Mouse (Mus musculus) right cerebral cortex, postnatal 4 days (tissue): Measurements from ENCODE around the gene Gng7.
"Not testable (repeated sequence)": the region's sequence is repeated elsewhere in the genome, so short reads cannot be mapped to it uniquely, and the experiment has no call there.

Experiments
- DNase-seq: peaks from one replicate; pipeline ENCODE4 v3.0.0-alpha.2; 2022

Gene Gng7

DNA sequence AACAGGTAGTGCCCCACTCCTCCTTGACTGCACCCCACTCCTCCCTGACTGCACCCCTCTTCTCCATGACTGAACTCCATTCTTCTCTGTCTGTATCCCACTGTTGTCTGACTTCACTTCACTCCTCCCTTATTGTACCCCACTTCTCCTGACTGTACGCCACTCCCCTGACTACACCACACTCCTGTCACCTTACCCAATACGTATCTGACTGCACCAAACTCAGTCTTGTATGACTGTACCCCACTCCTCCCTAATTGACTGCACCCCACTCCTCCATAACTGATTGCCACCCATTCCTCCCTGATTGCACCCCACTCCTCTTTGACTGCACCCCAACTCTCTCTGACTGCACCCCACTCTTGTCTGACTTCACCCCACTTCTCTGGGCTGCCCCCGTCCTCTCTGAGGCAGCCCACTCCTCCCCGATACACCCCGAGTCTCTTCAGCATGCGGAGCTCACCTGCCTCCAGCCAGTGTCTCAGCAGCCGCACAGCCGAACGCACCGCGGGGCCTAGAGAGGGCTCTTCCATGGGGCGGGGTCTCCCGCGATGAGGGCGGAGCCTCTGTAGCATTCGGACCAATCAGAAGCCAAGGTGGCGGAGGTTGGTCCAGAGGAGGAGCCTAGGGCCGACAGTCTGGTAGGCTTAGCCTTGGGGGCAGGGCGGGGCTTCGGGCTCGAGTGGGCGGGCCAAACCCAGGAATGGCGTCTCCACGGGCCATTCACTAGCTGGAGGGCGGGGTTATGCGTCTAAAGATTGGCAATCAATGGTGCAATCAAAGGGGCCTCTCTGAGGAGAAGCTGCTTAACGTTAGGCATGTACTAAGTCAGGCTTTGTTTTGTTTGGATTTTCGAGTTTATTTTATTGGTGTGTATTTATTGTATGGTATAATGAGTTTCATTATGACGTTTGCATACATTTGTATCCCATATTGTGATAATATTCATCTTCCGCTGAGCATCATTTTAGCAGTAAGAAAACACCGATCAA, at the start of gene Gng7:
Gene Gng7, minus strand, starts transcription at position 553 of the 992 bp plus-strand sequence.
- DNase-seq: peak; percentile 97

DNA sequence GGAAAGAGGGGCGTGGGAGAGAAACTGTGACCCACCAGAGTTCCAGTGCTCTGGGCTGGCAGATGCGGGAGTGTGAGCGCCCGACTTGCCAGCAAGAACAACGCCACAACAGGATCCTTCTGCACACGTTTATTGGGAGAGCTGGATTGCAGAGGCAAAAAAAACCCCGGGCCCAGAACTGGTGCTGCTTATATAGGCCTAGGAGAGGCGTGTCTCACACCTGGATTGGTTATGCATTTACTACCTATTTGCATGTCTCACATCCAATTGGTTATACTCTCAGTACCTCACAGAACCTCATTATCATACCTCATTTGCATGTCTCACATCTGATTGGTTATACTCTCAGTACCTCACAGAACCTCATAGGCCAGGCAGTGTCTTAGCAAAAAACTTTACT, 49.8 kb upstream of the Gng7 start:
- not testable (repeated sequence) for DNase-seq

GRCm38 (mm10) chr10:81062710-81063109, 48.0 kb upstream of the Gng7 start:
- no peak for DNase-seq

DNA sequence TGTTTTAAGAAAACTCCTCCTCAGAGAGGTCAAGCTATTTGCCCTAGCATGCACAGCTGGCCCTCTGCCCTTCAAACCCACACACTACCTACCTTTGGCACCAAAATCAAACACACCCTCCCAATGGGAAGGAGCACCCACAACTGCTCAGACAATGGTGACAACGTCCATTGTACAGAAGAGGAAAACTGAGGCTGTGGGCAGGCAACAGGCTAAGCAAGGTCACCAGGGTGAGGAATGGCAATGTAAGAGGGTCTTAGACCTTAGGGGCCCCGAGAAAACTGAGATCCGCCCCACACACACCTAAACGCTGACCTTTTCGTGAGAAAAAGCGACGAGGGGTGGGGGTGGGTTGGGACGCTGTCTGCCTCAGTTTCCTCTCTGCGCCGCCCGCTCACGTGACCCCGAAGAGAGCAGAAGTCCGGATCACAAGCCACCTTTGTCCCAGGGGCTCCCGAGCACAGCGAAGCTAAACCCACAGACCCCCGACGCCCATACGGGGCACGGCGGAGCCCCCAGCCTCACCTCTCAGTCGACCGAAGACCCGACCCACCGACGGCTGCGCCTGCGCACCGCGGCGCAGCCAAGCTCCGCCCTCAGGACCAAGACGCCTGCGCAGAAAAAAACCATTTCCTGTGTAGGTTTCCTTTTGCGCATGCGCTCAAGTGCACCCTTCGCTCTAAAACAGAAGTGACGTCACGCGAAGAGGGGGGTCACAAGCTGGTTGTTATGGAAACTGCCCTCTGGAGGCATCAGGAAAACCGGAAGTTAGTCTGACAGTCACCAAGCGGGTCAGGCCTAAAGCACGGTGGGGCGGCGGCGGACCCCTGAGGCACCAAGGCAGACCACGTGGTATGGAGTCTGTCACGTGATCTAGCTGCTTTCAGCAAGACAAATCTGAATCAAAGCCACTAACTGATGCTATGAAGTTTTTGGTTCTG, 45.1 kb upstream of the Gng7 start, which contains the start of gene Sgta:
Gene Sgta, minus strand, starts transcription at position 579 of the 941 bp plus-strand sequence.
- DNase-seq: peak; percentile 98

DNA sequence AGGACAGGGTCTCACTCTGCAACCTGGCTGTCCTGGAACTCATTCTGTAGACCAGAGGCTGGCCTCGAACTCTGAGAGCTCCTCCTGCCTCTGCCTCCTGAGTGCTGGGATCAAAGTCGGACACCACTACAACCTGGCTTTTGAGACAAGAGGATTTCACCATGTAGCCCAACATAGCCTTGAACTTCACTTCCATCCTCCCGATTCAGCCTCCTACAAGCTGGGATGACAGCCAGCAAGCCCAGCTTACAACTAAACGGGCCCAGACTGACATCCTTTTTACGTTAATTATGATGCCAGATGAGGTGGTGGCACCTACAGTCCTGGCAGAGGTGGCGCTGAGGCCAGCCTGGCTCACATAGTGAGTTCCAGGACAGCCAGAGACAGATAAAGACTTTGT, 44.2 kb upstream of the Gng7 start:
- no peak for DNase-seq

GRCm38 (mm10) chr10:81057406-81058130, 42.8 kb upstream of the Gng7 start:
- no peak for DNase-seq

DNA sequence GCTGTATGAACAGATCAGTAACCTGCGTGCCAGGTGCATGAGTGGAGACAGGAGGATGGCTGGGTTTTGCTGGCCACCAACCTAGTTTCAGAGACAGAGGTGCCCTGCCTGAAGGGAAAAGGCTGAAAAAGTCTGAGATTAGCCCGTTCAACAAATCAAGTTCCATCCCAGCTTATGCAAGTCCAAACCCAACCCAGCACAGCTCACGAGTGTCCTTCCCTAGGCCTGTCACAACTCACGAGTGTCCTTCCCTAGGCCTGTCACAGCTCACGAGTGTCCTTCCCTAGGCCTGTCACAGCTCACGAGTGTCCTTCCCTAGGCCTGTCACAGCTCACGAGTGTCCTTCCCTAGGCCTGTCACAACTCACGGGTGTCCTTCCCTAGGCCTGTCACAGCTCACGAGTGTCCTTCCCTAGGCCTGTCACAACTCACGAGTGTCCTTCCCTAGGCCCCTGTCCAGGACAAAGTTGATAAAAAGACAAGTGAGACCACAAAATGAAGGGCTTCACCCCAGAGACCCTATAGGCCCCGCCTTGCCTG, 41.1 kb upstream of the Gng7 start:
- not testable (repeated sequence) for DNase-seq

- no peak for DNase-seq
Observed at GRCm38 (mm10) chr10:81055169-81055568, 40.4 kb upstream of the Gng7 start.

DNA sequence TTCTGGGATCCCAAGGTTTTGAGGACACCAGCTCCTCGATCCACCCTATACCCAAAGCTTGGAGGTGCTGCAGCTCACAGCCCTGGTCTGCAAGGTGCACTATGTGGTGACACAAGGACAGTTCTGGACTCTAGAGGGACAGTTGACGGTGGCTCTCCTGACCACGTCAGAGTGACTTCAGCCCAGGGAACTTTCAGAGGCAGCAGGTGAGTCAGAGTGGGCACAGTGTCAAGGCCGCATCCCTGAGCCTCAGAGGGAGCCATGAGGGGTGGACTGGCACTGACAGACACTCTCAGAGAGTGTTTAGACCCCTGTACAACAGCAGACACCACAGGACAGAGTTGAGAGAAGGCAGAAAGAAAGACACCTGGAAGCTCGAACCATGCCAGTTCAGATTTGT, 37.8 kb upstream of the Gng7 start:
- no peak for DNase-seq

- no peak for DNase-seq
Observed at GRCm38 (mm10) chr10:81051133-81051532, 36.4 kb upstream of the Gng7 start.

DNA sequence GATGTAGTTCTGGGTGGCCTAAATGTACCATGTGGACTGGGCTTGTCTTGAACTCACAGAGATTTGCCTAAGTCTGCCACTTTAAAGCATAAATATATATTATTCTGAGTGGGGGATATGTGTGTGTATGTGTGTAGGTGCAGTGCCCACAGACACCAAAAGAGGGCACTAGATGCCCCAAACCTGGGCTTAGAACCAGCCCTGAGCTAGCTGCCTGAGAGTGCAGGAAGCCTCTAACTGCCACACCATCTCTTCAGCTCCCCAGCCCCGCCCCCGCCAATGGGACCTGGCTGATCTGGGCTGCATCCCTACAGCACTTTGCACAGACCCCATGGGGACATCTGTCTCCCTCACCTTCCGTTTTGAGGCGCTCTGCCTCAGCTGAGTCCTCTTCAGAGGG, 35.9 kb upstream of the Gng7 start:
- DNase-seq: no peak

GRCm38 (mm10) chr10:81045246-81045645, 30.5 kb upstream of the Gng7 start:
- not testable (repeated sequence) for DNase-seq

GRCm38 (mm10) chr10:81041458-81042175, 26.9 kb upstream of the Gng7 start:
- DNase-seq: peak; percentile 78

DNA sequence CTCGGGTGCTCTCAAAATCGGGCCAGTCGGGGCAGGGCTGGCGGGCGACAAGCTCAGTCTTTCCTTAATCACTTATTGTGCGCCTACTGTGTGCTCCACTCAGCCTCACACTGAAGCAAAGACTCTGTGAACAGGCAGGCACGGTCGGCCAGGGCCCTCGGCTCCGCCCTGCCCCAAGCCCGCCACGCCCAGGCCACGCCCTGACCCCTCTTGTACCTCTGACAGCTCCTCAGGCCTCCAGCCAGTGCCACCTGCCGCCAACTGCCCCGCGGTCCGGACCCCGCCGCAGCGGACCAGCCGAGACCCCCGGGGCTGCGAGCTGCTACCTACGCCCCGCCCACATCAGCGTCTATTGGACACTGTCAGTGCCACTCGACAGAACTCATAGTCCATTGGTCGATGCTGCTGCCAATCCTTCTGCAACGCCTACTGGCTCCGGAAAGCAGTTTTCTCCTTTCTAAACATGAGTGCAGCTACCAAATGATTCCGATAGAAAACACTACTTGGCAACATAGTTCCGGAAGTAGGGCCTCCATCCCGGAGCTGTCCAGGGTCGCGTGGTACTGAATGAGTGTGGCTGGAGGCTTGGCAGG, 22.3 kb upstream of the Gng7 start, which contains the start of gene Slc39a3:
Gene Slc39a3, minus strand, starts transcription at position 439 of the 593 bp plus-strand sequence.
- DNase-seq: peak; percentile 100

DNA sequence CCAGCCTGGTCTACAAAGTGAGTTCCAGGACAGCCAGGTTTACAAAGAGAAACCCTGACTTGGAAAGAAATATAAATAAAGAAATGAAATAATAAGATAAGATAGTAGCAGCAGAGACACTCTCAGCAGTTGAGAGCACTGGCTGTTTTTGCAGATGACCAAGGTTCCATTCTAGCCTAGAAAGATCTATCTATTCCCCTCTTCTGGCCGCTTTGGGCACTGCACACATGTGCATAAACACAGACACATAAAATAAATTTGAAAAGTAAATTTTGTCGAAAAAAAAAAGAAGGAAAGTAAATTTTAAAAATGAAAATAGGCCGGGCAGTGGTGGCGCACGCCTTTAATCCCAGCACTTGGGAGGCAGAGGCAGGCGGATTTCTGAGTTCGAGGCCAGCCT, 21.5 kb upstream of the Gng7 start:
- no peak for DNase-seq

DNA sequence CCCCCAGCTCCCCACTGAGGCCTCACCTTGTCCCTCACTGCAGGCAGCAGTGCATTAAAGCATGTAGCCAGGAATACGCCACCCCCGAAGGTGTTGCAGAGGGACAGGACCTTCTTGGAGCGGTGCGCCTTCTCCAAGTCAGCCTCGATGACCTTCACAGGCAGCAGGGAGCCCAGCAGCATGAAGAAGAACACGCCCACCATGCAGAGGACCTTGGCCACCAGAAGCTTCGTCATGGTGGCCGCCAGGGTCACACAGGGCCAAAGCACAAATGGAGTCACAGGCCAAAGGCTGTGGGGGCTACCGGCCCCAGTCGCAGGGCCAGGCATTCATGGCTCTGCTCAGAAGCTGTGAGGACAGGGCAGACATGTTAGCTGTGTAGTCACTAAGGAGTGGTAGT, 18.8 kb upstream of the Gng7 start:
- DNase-seq: no peak

DNA sequence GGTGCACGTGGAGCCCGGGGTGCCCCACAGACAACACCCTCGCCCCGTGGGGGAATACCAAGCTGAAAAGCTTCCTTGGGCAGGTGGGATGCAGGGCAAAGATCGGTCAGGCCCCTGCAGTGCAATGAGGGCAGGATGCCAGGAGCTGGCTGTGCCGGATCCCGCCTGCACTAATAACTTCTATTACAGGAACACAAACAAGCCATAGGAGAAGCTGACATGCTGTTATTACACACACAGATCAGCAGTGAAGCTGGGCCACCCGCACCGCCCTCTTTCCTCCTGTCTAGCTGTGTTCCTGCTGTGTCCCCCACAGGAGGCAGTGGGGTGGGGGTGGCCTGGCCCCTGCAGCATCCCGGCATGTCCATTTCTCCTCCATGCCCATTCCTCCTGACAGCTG, 14.3 kb upstream of the Gng7 start:
- DNase-seq: no peak

DNA sequence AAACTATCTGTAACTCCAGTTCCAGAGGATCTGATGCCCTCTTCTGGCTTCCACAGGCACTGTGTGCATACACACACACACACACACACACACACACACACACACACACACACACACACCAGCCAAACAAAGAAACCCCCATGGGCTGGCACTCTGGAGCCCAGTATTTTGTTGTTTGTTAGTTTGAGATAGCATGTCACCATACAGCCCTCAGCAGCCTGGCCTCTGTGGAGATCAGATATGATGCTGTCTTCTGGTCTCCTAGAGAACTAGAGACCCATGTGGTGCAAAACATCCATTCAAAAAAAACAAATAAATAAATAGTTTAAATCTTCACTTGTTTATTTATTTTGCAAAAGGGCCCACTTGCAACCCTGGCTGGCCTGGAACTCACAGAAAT, 13.5 kb upstream of the Gng7 start:
- no peak for DNase-seq

DNA sequence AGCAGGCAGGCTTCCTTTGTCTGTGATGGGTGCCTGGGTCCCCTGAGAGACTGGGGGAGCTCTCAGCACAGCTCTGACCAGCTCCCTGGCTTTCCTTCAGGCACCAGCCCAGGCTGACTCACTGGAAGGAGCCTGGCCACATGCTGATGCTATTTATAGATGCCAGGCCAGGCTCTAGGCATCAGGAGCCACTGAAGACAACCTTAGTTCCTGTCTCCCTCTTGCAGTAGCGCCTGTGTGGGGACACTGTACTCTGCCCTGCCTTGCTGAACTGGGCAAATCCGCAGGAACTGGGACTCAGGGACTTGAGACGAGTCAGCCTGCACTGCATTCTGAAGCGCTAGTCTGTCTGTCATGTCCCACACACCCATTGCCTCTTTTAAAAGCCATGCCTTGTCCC, 12.6 kb upstream of the Gng7 start:
- no peak for DNase-seq

DNA sequence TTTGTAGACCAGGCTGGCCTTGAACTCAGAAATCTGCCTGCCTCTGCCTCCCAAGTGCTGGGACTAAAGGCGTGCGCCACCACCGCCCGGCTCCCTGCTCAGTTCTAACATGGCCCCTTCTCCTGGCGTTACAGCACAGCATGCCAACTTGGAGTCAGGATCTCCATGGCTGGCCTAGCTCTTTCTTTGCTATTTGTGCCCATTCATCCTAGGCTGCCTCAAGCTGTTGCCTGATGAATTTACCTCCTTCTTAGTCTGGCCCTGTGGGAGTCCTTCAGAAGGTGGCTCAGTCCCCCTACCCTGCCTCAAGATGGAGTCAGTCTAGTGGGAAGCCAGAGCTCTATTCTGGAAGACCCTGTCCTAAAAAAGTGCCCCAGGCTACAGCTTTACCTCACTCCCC, 12.1 kb upstream of the Gng7 start:
- DNase-seq: no peak

- no peak for DNase-seq
Observed at GRCm38 (mm10) chr10:81025639-81026275, 11.0 kb upstream of the Gng7 start, which contains the start of gene Diras1. Gene Diras1, minus strand, starts transcription at chr10:81025662.
